Mouse (Mus musculus) erythroblast, embryonic 14.5 days (primary cell): ENCODE data around the gene Vangl2. TPM values are rescaled to one million over a fixed set of nuclear protein-coding genes. Genes with fewer than 3 reads are reported as not detected.

Source experiments
- H3K27me3 ChIP-seq: 2 replicates; pipeline ENCODE4 v1.6.1; 2012; ENCODE audit warnings: inconsistent platforms; ENCODE audit not compliant: control insufficient read depth
- H3K36me3 ChIP-seq: 2 replicates; pipeline ENCODE4 v1.6.1; 2012; ENCODE audit warnings: mild to moderate bottlenecking, inconsistent platforms; ENCODE audit not compliant: control insufficient read depth
- H3K4me1 ChIP-seq: 2 replicates; pipeline ENCODE4 v1.6.1; 2012; ENCODE audit warnings: inconsistent platforms; ENCODE audit not compliant: control insufficient read depth
- H3K4me3 ChIP-seq: replicated peaks from 2 replicates; pipeline ENCODE3; 2012; ENCODE audit warnings: moderate library complexity, mild to moderate bottlenecking, inconsistent platforms
- H3K9me3 ChIP-seq: 2 replicates; pipeline ENCODE4 v1.6.1; 2012; ENCODE audit warnings: low read length, inconsistent platforms, mixed read lengths; ENCODE audit not compliant: control insufficient read depth
- GATA1 ChIP-seq: IDR thresholded peaks from 2 replicates; pipeline ENCODE4 v1.6.1; 2012; ENCODE audit warnings: low read length, inconsistent platforms, mixed read lengths
- TAL1 ChIP-seq: IDR thresholded peaks from 3 replicates; pipeline ENCODE4 v1.6.1; 2012; ENCODE audit warnings: low read length, inconsistent platforms, mixed read lengths
- polyA plus RNA-seq: library from polyadenylated mRNA; stranded (reverse); fragments of >175 nt; gene quantifications from 2 replicates; pipeline ENCODE4 v1.2.3, GENCODE M21; 2012

Gene Vangl2
- polyA plus RNA-seq, 1 experiment, result 0.01 TPM

DNA sequence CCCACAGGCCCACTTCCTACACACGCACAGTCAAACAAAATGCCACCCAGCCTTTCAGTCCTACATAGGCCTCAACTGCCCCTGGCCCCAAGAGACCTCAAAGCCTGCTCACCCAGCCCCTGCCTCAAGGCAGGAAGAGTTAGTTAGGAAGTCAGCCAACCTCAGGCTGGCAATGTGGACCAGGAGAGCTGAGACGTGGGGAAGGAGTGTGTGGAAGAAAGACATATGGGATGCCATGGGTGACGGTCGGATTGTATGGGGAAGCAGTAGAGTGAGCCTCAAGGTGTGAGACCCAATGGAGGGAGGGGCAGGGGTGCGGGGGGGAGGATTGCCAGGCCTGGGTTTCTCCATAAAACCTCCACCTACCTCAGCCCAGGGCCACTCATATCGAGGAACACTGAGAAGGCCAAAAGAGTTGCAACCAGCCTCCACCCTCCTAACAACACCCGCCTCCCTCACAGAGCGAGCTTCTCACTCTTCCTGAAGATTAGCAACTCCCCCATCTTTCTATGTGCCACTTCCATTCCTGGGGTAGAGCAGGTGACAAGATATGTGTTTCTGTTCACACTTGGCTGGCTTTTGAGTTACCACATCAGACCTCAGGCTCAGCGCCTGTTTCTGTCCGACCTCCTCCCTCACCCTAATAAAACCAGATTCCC is 8.3 kb downstream of the Vangl2 start:
- Histone ChIP-seq H3K9me3 (no peaks in the 10 kb centered on the region), H3K4me1 (no peaks in the 10 kb centered on the region), H3K4me3 (no peak overlapping the region), H3K27me3 (no peaks in the 10 kb centered on the region; the same call in 1 of the 2 replicates), H3K36me3 (no peaks in the 10 kb centered on the region)
- TF ChIP-seq TAL1 (no peak), GATA1 (no peak)

DNA sequence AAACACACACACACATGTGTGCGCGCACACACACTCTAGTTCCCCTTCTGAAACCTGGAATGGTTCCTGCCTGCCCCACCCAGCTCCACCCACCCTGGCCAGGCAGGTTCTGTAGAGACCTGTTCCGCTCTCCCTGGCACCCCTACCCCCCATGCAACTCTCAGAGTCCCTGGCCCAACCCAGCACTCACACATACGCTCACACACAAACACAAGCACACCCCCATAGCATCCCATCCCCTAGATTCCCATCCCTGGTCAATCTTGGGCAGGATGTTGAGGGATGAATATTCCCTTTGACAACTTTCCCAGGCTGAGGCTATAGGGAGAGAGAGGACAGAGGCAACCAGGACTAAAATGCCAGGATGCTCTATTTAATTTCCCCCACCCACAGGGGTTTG is 8.9 kb downstream of the Vangl2 start:
- Histone ChIP-seq H3K27me3 (no peaks in the 10 kb centered on the region; the same call in 1 of the 2 replicates), H3K4me3 (no peak overlapping the region), H3K4me1 (no peaks in the 10 kb centered on the region), H3K36me3 (no peaks in the 10 kb centered on the region), H3K9me3 (no peaks in the 10 kb centered on the region)
- no peak for TF ChIP-seq GATA1
- TF ChIP-seq TAL1, result no peak

DNA sequence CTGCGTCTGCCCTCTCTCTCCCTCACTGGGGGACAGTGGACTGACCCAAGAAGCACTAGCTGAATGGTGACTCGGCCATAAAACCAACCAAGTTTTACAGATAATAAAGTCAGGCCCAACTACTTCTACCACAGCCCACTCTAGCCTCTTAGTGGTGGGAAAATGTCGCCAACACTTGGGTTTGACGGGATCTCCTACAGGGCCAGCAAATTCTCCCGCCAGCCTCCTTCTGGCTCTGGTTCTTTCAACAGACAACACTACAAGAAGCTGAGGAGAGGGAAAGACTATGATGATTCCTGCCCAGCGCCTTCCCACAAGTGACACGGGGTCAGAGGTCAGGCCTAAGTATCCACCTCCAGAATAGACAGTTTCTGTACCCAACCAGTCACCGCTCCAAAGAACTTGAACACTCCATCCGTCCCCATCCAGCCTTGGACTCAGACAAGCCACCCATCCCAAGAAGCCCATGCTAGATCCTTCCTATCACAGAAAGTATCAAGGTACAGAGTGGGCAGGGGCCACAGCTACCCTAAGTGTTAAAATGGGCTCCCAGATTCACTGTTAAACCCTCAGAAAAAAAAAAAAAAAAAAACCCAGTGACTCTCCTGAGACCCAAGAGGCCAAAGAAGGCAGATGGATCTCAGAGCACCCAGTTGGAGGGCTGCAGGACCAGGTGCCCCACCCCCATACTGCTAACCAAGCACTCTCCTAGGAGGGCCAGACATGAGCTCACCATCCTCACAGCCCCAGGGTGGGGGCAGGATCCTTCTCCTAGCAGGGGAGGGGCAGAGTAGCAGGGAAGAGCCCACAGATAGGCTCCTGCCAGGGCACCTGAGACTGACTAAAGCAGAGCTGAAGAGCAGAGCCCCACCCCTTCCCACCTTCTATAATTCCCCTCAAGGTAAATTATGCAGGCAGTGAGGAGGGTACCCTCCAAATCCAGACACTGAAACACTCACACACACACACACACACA is 9.6 kb downstream of the Vangl2 start:
- no peaks in the 10 kb centered on the region for H3K4me1 ChIP-seq
- no peaks in the 10 kb centered on the region for H3K9me3 ChIP-seq
- TF ChIP-seq GATA1 (no peak), TAL1 (no peak)
- H3K27me3 ChIP-seq, result no peaks in the 10 kb centered on the region
- no peaks in the 10 kb centered on the region for H3K36me3 ChIP-seq
- H3K4me3 ChIP-seq, result no peak overlapping the region

DNA sequence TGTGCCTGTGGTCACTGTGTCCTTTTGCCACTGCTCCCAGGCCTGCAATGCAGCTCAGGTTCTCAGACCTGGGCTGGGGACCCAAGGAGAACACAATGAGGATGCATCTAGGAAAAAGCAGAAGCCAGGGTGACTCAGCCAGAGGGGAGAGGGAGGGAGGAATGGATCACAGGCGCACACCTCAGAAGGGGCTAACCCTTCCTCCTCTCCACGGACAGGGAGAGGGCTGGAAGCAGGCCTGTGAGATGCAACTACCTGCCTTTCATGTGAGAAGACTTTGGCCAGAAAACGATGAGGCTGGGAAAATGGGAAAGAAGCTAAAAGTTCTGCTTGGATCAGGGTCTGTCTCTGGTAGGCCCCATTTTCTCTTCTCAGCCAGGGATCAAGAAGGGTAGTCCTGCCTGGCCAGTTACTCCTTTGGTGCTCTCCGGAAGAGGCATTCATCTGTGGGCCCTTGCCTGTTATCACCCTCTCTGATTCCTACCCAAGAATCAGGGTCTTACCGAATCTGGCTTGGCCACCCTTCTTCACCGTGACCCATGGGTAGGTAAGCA is 10.7 kb downstream of the Vangl2 start:
- Histone ChIP-seq H3K9me3 (no peaks in the 10 kb centered on the region), H3K36me3 (no peaks in the 10 kb centered on the region), H3K4me3 (no peak overlapping the region), H3K4me1 (no peaks in the 10 kb centered on the region), H3K27me3 (no peaks in the 10 kb centered on the region)
- TF ChIP-seq GATA1 (no peak), TAL1 (no peak)

DNA sequence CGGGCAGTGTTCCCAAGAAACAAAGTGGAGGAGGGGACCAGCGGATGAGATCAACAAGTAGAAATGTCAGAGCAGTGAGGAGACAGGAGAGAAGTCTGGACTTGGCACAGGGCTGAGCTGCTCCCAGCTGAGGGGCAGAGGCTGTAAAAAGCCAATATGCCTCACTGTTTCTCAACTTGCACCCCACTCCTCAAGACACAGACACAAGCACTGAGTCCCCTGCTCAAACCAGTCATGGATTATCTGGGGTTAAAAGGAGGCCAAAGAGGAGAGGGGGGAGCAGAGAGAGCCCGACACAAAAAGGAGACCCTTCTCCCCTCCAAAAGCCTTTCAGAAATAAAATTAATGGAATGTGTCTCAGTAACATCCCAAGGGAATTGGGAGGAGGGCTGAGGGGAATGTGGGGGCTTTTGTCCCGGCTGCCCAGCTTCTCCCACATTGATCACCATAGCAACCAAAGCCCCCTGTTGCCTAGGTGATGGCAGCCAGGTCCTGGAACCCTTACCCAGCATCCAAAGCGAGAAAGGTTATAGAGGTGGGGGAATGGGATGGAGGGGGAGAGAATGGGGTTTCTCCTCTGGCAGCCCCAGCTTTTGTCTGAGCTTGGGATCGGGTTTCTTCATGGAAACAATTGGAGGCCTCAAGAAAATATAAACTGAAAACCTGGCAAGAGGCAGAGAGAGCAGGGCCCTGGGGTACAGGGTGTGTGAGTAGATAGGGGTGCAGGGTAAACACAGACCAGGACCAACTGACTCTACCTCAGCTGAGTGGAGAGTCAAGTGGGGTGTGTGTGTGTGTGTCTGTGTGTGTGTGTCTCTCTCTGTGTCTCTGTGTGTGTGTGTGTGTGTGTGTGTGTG is 11.4 kb downstream of the Vangl2 start:
- Histone ChIP-seq H3K36me3 (no peaks in the 10 kb centered on the region), H3K4me3 (no peak overlapping the region), H3K9me3 (no peaks in the 10 kb centered on the region), H3K4me1 (no peaks in the 10 kb centered on the region), H3K27me3 (no peaks in the 10 kb centered on the region)
- TF ChIP-seq GATA1 (no peak), TAL1 (no peak)

DNA sequence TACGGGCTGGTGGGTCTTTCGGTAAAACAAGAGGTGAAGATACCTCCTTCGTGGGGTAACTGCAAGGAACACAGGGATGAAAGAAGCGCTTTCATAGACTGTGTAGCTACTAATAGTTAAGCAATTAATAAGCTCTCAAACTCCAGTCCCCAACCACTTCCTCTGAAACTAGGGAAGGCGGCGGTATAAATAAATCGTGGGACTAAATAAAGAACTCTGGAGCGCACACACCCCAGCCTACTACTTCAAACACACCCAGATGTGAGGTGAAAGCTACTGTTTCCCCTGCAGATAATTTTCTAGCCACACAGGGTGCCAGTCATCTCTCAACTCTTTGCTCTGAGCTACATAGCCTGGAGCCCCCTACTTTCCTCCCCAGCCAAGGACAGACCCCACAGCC is 12.2 kb downstream of the Vangl2 start:
- Histone ChIP-seq H3K4me1 (no peaks in the 10 kb centered on the region), H3K36me3 (no peaks in the 10 kb centered on the region), H3K9me3 (no peaks in the 10 kb centered on the region), H3K4me3 (no peak overlapping the region), H3K27me3 (no peaks in the 10 kb centered on the region)
- TF ChIP-seq GATA1, result no peak
- no peak for TF ChIP-seq TAL1

DNA sequence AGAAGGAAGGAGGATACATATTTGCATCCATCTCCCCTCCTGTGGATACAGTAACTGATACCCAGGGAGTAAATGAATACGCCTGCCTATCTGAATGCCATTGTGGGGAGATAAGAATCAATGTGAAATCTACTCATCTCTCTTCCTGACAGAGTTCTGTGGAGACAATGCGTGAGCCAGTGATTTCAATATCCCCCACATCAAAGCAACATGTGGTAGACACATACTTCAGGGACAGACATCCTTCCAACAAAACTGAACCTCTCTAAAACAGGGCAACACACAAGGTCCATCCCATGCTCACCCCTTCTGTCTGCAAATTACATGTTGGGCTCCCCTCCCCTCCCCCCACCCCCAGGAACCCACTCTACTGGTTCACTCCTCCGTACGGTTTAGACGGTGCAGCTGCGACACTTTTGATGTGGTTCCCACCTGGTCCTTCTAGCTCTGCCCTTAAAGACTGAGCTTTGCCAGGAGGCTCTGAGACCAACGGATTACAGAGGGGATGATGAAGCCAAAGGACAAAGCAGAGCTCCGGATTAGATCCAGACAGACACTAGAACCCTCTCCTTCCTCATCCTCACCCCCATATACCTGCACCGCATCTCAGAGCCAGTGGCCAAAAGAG is 12.8 kb downstream of the Vangl2 start:
- no peaks in the 10 kb centered on the region for H3K9me3 ChIP-seq
- no peak for TF ChIP-seq TAL1
- no peak for TF ChIP-seq GATA1
- no peaks in the 10 kb centered on the region for H3K4me1 ChIP-seq
- no peaks in the 10 kb centered on the region for H3K36me3 ChIP-seq
- H3K4me3 ChIP-seq, result no peak overlapping the region
- H3K27me3 ChIP-seq, result no peaks in the 10 kb centered on the region

DNA sequence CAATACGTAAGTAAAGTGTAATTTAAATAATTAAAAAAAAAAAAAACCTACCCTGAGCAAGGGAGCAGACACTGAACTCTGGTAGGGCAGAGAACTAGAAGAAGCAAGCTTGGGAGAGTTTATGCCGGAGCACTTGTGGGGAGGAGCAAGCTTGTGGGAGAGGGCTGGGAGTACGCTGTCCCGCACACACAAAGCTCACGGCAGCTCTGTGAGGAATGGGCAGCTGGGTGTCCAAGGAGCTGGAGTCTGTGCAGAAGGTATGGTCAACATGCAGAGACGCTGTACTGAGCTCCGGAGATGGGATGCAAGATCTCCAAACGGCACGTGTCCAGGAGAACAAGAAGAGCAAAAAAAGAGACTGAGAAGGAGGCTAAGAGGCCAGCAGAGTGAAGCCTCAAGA is 13.5 kb downstream of the Vangl2 start:
- Histone ChIP-seq H3K36me3 (no peaks in the 10 kb centered on the region; the same call in 1 of the 2 replicates), H3K9me3 (no peaks in the 10 kb centered on the region), H3K27me3 (no peaks in the 10 kb centered on the region), H3K4me1 (no peaks in the 10 kb centered on the region), H3K4me3 (no peak overlapping the region)
- TF ChIP-seq GATA1, result no peak
- TF ChIP-seq TAL1, result no peak
